Mouse (Mus musculus): Measurements from ENCODE around the gene Rhbdd2.

Rhbdd2 gene

GRCm38 (mm10) chr5:135645330-135645729, 12.9 kb downstream of the Rhbdd2 start:
- DNase-seq (ENCODE audit: low spot score): no peak

- DNase-seq (ENCODE audit: low spot score): no peak
Measured at GRCm38 (mm10) chr5:135646038-135646437, 13.6 kb downstream of the Rhbdd2 start.

- DNase-seq (ENCODE audit: low spot score): no peak
Measured at GRCm38 (mm10) chr5:135648461-135649308, 16.3 kb downstream of the Rhbdd2 start.

- DNase-seq (ENCODE audit: low spot score): no peak
Measured at GRCm38 (mm10) chr5:135649309-135649633, 16.9 kb downstream of the Rhbdd2 start.

GRCm38 (mm10) chr5:135651536-135651935, 19.1 kb downstream of the Rhbdd2 start:
- DNase-seq (ENCODE audit: low spot score): no peak

GRCm38 (mm10) chr5:135653209-135653608, 20.8 kb downstream of the Rhbdd2 start:
- DNase-seq (ENCODE audit: low spot score): no peak

- no peak for DNase-seq (ENCODE audit: low spot score)
Measured at GRCm38 (mm10) chr5:135656046-135656445, 23.6 kb downstream of the Rhbdd2 start.

GRCm38 (mm10) chr5:135657128-135657527, 24.7 kb downstream of the Rhbdd2 start:
- DNase-seq (ENCODE audit: low spot score): no peak

GRCm38 (mm10) chr5:135657703-135658373, 25.4 kb downstream of the Rhbdd2 start:
- no peak for DNase-seq (ENCODE audit: low spot score)

- DNase-seq (ENCODE audit: low spot score): no peak
Measured at GRCm38 (mm10) chr5:135659956-135660355, 27.5 kb downstream of the Rhbdd2 start.

- DNase-seq (ENCODE audit: low spot score): no peak
Measured at GRCm38 (mm10) chr5:135660535-135660934, 28.1 kb downstream of the Rhbdd2 start.

GRCm38 (mm10) chr5:135666890-135667289, 34.5 kb downstream of the Rhbdd2 start:
- DNase-seq (ENCODE audit: low spot score): no peak

- no peak for DNase-seq (ENCODE audit: low spot score)
Measured at GRCm38 (mm10) chr5:135668071-135668470, 35.7 kb downstream of the Rhbdd2 start.

- DNase-seq (ENCODE audit: low spot score): no peak
Measured at GRCm38 (mm10) chr5:135669741-135670275, 37.4 kb downstream of the Rhbdd2 start, which contains the start of gene Por. TSS of gene Por (plus strand) at chr5:135670033.

GRCm38 (mm10) chr5:135670881-135671280, 38.5 kb downstream of the Rhbdd2 start:
- no peak for DNase-seq (ENCODE audit: low spot score)

- no peak for DNase-seq (ENCODE audit: low spot score)
Measured at GRCm38 (mm10) chr5:135672509-135672908, 40.1 kb downstream of the Rhbdd2 start.

GRCm38 (mm10) chr5:135672980-135673379, 40.6 kb downstream of the Rhbdd2 start:
- no peak for DNase-seq (ENCODE audit: low spot score)

- DNase-seq (ENCODE audit: low spot score): no peak
Measured at GRCm38 (mm10) chr5:135674349-135674775, 41.9 kb downstream of the Rhbdd2 start.

- DNase-seq (ENCODE audit: low spot score): peak; percentile 61
Measured at GRCm38 (mm10) chr5:135674821-135675220, 42.4 kb downstream of the Rhbdd2 start.

GRCm38 (mm10) chr5:135676696-135677095, 44.3 kb downstream of the Rhbdd2 start:
- DNase-seq (ENCODE audit: low spot score): no peak

GRCm38 (mm10) chr5:135677251-135677650, 44.8 kb downstream of the Rhbdd2 start:
- no peak for DNase-seq (ENCODE audit: low spot score)

- no peak for DNase-seq (ENCODE audit: low spot score)
Measured at GRCm38 (mm10) chr5:135678481-135678880, 46.1 kb downstream of the Rhbdd2 start.

- DNase-seq (ENCODE audit: low spot score): no peak
Measured at GRCm38 (mm10) chr5:135680967-135681545, 48.6 kb downstream of the Rhbdd2 start.
